Mouse (Mus musculus): ENCODE results near the gene Efhb. TPM values are rescaled to one million over a fixed set of nuclear protein-coding genes. Genes with fewer than 3 reads are reported as not detected.

The Efhb gene
- polyA plus RNA-seq (2015; fragmentation: Nextera tagmentation; extraction: Ambion mirVana), result 1.1 and 1.3 TPM in 2 replicates

DNA sequence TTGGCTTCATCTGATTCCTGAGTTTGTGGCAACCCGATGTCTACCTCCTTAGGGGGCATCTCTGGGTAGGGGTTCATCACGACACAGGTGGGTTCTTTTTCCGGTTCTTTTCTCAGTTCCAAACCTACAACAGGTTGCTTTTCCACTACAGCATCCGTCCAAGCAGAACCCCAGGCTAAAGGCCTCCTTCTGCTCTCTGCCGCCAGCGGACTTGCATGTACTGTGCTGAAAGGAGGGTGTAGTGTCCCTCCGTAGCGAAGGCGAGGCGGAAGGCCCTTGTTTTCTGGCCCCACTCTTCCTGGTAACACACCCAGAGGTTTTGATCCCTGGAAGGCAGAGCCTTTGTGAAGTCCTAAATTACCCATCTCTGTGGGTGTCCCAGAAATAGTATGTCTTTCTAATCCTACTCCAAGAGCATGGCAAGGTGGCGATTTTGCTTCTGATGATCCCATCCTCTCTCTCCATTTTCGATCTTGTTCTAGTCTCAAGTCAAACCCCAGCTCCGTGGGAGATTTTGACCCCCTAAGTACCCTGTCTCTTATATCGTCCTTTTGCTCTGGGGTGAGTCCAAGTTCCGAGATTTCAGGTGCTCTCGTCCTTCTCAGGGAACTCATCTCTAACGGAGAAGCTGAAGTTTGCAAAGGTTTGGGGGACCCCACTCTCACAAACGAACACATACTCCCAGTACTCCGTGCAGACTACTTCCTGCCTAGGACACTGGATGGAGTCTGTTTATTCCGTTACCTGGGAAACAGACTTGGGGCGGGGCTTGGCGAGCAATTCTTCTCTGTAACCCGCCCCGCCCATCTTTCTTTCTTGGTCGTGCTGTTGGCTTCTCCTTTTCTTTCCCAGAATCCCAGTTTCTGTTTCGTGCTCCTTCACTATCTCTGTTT is at the start of gene Efhb:
Efhb (minus strand) TSS at position 719 of the 893 bp plus-strand sequence.
- H3K9ac ChIP-seq (ENCODE audit: low read length), result peak within 1 kb of the TSS; percentile 58

GRCm38 (mm10) chr17:53512311-53512951 is 49.3 kb upstream of the Efhb start:
- no peak overlapping the region for H3K9ac ChIP-seq (ENCODE audit: low read length)
- no peaks in the 10 kb centered on the region for H3K36me3 ChIP-seq (ENCODE audit: control insufficient read depth, insufficient read depth, low read length)
- no peaks in the 10 kb centered on the region for H3K27me3 ChIP-seq (ENCODE audit: control insufficient read depth, insufficient read depth, low read depth, low read length)
- H3K27ac ChIP-seq (ENCODE audit: low read length), result no peak overlapping the region
- H3K4me3 ChIP-seq (ENCODE audit: low read length), result no peak overlapping the region
- no peaks in the 10 kb centered on the region for H3K9me3 ChIP-seq (ENCODE audit: control insufficient read depth, low read length)
- no peak for ATAC-seq (ENCODE audit: low read depth)
- H3K4me2 ChIP-seq (ENCODE audit: low read depth, low read length), result no peak overlapping the region
- 86% methylated on average over 2 of the region's 2 CpGs for WGBS
- H3K4me1 ChIP-seq (replicated peaks; ENCODE audit: control insufficient read depth, insufficient read depth, low read length), result no peaks in the 10 kb centered on the region

More for the DNA sequence above, at the start of gene Efhb:
- Histone ChIP-seq H3K27ac (ENCODE audit: low read length) (no peak within 1 kb of the TSS), H3K36me3 (ENCODE audit: control insufficient read depth, insufficient read depth, low read length) (no peaks in the 10 kb centered on the region), H3K4me1 (replicated peaks; ENCODE audit: control insufficient read depth, insufficient read depth, low read length) (no peaks in the 10 kb centered on the region), H3K9me3 (ENCODE audit: control insufficient read depth, low read length) (no peaks in the 10 kb centered on the region), H3K27me3 (ENCODE audit: control insufficient read depth, insufficient read depth, low read depth, low read length) (no peaks in the 10 kb centered on the region), H3K4me3 (ENCODE audit: low read length) (peak within 1 kb of the TSS; percentile 50), H3K4me2 (ENCODE audit: low read depth, low read length) (peak within 1 kb of the TSS; percentile 64)
- peak; percentile 98 for ATAC-seq (ENCODE audit: low read depth)
- 23% methylated on average over 26 of the region's 26 CpGs for WGBS

- H3K36me3 ChIP-seq (ENCODE audit: control insufficient read depth, insufficient read depth, low read length), result peaks cover 48% of the 10 kb centered on the region
- H3K27me3 ChIP-seq (ENCODE audit: control insufficient read depth, insufficient read depth, low read depth, low read length), result no peaks in the 10 kb centered on the region
- no peak overlapping the region for H3K4me3 ChIP-seq (ENCODE audit: low read length)
- ATAC-seq (ENCODE audit: low read depth), result no peak
- no peak overlapping the region for H3K9ac ChIP-seq (ENCODE audit: low read length)
- no peak overlapping the region for H3K27ac ChIP-seq (ENCODE audit: low read length)
- WGBS, result 87% methylated on average over 2 of the region's 2 CpGs
- no peaks in the 10 kb centered on the region for H3K9me3 ChIP-seq (ENCODE audit: control insufficient read depth, low read length)
- no peak overlapping the region for H3K4me2 ChIP-seq (ENCODE audit: low read depth, low read length)
- H3K4me1 ChIP-seq (replicated peaks; ENCODE audit: control insufficient read depth, insufficient read depth, low read length), result no peaks in the 10 kb centered on the region
These were observed 39.8 kb upstream of the Efhb start for GRCm38 (mm10) chr17:53502966-53503365.

- Histone ChIP-seq H3K4me2 (ENCODE audit: low read depth, low read length) (no peak overlapping the region), H3K27ac (ENCODE audit: low read length) (no peak overlapping the region), H3K36me3 (ENCODE audit: control insufficient read depth, insufficient read depth, low read length) (peaks cover 9% of the 10 kb centered on the region), H3K9me3 (ENCODE audit: control insufficient read depth, low read length) (no peaks in the 10 kb centered on the region), H3K27me3 (ENCODE audit: control insufficient read depth, insufficient read depth, low read depth, low read length) (no peaks in the 10 kb centered on the region), H3K4me3 (ENCODE audit: low read length) (no peak overlapping the region), H3K9ac (ENCODE audit: low read length) (no peak overlapping the region), H3K4me1 (replicated peaks; ENCODE audit: control insufficient read depth, insufficient read depth, low read length) (no peaks in the 10 kb centered on the region)
- ATAC-seq (ENCODE audit: low read depth), result no peak
- WGBS, result 88% methylated on average over 1 of the region's 1 CpGs
These were observed 25.9 kb upstream of the Efhb start for GRCm38 (mm10) chr17:53489007-53489378.

DNA sequence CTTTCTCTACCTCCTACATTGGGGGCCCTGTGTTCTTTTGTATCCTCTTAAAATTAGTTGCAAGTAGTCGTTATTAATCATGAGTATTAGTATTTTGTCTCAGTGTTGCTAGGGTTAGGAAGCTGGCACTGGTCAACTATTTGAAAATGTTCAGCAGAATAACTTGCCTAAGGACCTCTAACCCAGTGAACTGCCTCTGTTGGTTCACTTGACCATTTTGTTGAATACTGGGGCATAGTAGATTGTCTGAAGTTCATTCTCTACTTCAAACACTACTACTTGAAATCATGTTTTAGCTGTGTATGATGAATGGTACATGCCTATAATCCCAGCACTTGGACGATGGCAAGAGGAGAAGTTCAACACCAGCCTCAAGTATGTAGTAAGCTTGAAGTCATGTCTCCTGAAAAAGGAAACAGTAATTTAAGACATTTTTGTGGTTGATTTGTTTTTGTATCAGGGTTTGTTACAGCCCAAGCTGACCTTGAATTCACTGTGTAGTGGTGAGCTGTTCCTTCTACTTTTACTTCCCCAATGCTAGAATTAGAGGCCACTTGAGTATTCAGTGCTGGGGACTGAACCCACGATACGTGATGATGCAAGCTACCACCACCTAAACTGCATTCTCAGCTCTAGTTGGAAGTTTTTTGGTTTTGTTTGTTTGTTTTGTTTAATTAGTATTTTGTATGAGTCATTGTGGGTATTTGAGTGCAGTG is 25.3 kb upstream of the Efhb start:
- H3K9ac ChIP-seq (ENCODE audit: low read length), result no peak overlapping the region
- H3K36me3 ChIP-seq (ENCODE audit: control insufficient read depth, insufficient read depth, low read length), result peaks cover 6% of the 10 kb centered on the region
- H3K27ac ChIP-seq (ENCODE audit: low read length), result no peak overlapping the region
- H3K4me2 ChIP-seq (ENCODE audit: low read depth, low read length), result no peak overlapping the region
- no peaks in the 10 kb centered on the region for H3K27me3 ChIP-seq (ENCODE audit: control insufficient read depth, insufficient read depth, low read depth, low read length)
- H3K4me1 ChIP-seq (replicated peaks; ENCODE audit: control insufficient read depth, insufficient read depth, low read length), result no peaks in the 10 kb centered on the region
- no peak overlapping the region for H3K4me3 ChIP-seq (ENCODE audit: low read length)
- 81% methylated on average over 4 of the region's 4 CpGs for WGBS
- no peak for ATAC-seq (ENCODE audit: low read depth)
- H3K9me3 ChIP-seq (ENCODE audit: control insufficient read depth, low read length), result no peaks in the 10 kb centered on the region

GRCm38 (mm10) chr17:53480433-53480832 is 17.3 kb upstream of the Efhb start:
- Histone ChIP-seq H3K27ac (ENCODE audit: low read length) (no peak overlapping the region), H3K4me1 (replicated peaks; ENCODE audit: control insufficient read depth, insufficient read depth, low read length) (peaks cover 15% of the 10 kb centered on the region), H3K9ac (ENCODE audit: low read length) (peak overlapping the region; percentile 98), H3K4me3 (ENCODE audit: low read length) (peak overlapping the region; percentile 98), H3K36me3 (ENCODE audit: control insufficient read depth, insufficient read depth, low read length) (peaks cover 4% of the 10 kb centered on the region), H3K4me2 (ENCODE audit: low read depth, low read length) (peak overlapping the region; percentile 75), H3K9me3 (ENCODE audit: control insufficient read depth, low read length) (no peaks in the 10 kb centered on the region), H3K27me3 (ENCODE audit: control insufficient read depth, insufficient read depth, low read depth, low read length) (no peaks in the 10 kb centered on the region)
- WGBS, result 41% methylated on average over 7 of the region's 7 CpGs
- ATAC-seq (ENCODE audit: low read depth), result no peak

- ATAC-seq (ENCODE audit: low read depth), result peak; percentile 10
- WGBS, result 0% methylated on average over 24 of the region's 33 CpGs
These were observed 16.5 kb upstream of the Efhb start for GRCm38 (mm10) chr17:53479604-53480041.

DNA sequence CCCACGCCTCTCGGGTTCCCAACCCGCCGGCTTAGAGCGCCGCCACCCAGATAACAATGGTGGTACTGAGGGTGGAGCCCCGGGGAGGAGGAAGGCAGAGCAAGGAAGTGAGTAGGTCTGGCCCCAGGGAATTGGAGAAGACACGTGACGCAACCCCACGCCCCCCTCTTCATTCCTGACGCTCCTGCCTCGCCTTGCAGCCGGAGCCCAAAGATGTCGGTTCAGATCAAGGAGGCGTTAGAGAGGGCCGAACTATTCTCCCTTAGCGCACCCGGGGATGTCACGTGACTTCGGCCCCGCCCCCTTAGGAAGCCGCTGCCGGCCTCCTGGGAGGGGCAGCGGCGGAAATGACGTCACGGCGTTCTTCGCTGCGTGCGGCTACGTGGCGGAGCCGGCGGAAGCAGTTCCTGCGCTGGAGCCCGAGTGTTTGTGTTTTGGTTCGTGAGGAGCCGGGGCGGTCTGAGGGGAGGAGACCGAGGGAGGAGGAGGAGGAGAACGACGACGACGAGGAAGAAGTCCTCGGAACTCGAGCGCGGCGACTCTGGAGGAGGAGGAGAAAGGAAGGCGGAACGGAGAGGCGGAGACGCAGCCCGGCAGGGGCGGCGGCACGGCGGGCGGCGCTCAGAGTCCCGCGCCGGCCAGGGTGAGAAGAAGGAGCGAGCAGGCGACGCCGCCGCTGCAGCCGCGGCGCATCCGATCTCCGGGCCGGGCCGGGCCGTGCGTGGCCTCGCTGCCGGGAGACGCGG is 15.9 kb upstream of the Efhb start, which contains the start of gene Rab5a:
Rab5a (plus strand) TSS at position 377 of the 746 bp plus-strand sequence.
- H3K4me2 ChIP-seq (ENCODE audit: low read depth, low read length), result peak within 1 kb of the TSS; percentile 75
- peak; percentile 97 for ATAC-seq (ENCODE audit: low read depth)

More at GRCm38 (mm10) chr17:53479604-53480041, 16.5 kb upstream of the Efhb start:
- peak overlapping the region; percentile 75 for H3K4me2 ChIP-seq (ENCODE audit: low read depth, low read length)
- no peaks in the 10 kb centered on the region for H3K27me3 ChIP-seq (ENCODE audit: control insufficient read depth, insufficient read depth, low read depth, low read length)
- H3K9ac ChIP-seq (ENCODE audit: low read length), result peak overlapping the region; percentile 98
- H3K9me3 ChIP-seq (ENCODE audit: control insufficient read depth, low read length), result no peaks in the 10 kb centered on the region
- peak overlapping the region; percentile 98 for H3K4me3 ChIP-seq (ENCODE audit: low read length)
- H3K4me1 ChIP-seq (replicated peaks; ENCODE audit: control insufficient read depth, insufficient read depth, low read length), result peaks cover 15% of the 10 kb centered on the region
- H3K36me3 ChIP-seq (ENCODE audit: control insufficient read depth, insufficient read depth, low read length), result peaks cover 2% of the 10 kb centered on the region
- peak overlapping the region; percentile 97 for H3K27ac ChIP-seq (ENCODE audit: low read length)

More for the DNA sequence above, 15.9 kb upstream of the Efhb start, which contains the start of gene Rab5a:
- Histone ChIP-seq H3K27ac (ENCODE audit: low read length) (peak within 1 kb of the TSS; percentile 97), H3K36me3 (ENCODE audit: control insufficient read depth, insufficient read depth, low read length) (no peaks in the 10 kb centered on the region), H3K9ac (ENCODE audit: low read length) (peak within 1 kb of the TSS; percentile 98), H3K27me3 (ENCODE audit: control insufficient read depth, insufficient read depth, low read depth, low read length) (no peaks in the 10 kb centered on the region), H3K4me1 (replicated peaks; ENCODE audit: control insufficient read depth, insufficient read depth, low read length) (peaks cover 15% of the 10 kb centered on the region), H3K4me3 (ENCODE audit: low read length) (peak within 1 kb of the TSS; percentile 98), H3K9me3 (ENCODE audit: control insufficient read depth, low read length) (no peaks in the 10 kb centered on the region)
- 0% methylated on average over 71 of the region's 82 CpGs for WGBS

Measured in lung, embryonic 16.5 days (tissue).